Mouse (Mus musculus): Measurements from ENCODE around the gene Hpca.

Gene Hpca

GRCm38 (mm10) chr4:129108624-129109023 lies 13.2 kb downstream of the Hpca start:
- no peak for DNase-seq (ENCODE audit: low read depth, low spot score)

DNA sequence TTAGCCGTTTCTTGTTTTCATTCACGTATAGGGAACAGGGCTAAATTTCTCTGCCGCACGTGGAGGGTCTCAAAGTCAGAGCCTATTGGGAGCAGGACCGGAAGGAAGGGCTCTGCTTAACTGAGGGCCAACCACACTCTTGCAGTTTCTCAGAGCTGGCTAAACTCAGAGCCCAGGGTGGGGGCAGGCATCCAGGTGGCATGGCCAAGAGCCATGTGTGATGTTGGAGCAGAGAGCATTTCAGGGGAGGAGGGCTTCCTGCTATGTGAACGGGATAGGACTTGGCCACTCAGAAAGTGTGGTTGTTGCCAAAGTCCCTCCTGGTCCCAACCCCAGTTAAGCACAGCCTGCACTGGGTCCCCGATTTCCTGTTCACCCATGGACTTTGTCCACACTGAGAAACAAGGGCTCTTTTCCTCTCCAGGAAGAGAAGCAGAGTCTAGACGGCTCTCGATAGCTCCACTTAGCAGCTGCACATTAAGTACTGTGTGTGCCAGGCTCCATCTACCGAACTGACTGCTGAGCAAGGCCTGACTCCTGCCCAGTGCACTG lies 14.4 kb downstream of the Hpca start:
- no peak for DNase-seq (ENCODE audit: low read depth, low spot score)

DNA sequence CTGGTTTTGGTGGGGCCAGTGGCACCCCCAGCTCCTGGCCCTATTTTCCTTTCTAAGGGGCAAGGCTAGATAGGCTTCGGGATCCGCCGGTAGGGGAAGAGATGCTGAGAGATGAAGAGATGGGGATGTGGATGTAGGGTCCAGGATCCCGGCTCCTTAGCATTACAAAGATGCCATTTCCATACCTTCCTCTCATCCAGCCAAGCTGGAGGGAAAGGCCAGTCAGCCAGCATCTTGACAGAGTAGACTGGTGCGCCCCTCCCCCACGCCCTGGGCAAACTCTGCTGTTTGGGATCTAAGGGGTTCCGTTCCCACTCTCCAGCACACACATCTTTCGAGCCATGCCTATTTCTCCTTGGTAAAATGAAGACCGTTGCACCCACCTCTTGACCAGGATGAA lies 15.8 kb downstream of the Hpca start:
- DNase-seq (ENCODE audit: low read depth, low spot score): no peak

- no peak for DNase-seq (ENCODE audit: low read depth, low spot score)
Observed at GRCm38 (mm10) chr4:129105356-129105755, 16.5 kb downstream of the Hpca start, which contains the start of gene Tmem54. TSS of gene Tmem54 (plus strand) at chr4:129105548.

DNA sequence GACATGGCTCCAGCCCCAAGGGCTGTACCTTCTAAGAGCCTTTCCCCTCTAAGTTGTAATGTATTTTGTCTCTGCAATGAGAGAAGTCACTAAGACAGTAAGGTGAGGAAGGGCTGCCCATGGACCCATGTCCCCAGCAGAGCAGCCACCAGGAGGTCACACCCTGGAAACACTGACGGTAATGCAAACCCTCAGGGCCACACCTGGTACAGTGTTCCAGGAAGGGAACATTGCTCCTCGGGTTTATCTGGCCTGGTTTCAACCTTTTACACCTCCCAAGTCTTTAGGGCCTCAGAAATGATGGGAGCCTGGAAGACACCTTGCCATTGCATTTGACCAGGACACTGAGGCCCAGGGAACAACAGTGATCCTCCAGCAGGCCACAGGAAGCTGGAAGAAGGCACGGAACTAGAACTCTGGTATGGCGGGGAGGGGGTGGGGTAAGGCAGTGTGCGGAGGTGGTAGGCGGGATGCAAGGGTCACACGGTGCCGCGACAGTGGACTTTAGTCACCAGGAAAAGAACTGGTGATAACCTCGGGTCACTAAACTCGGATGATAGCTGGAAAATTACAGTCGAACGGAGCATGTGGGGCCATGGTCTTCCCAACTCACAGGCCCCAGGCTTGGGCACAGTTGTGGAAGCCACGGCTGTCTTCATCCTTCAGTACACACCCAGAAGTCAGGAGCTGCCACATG lies 19.6 kb downstream of the Hpca start:
- DNase-seq (ENCODE audit: low read depth, low spot score): no peak

DNA sequence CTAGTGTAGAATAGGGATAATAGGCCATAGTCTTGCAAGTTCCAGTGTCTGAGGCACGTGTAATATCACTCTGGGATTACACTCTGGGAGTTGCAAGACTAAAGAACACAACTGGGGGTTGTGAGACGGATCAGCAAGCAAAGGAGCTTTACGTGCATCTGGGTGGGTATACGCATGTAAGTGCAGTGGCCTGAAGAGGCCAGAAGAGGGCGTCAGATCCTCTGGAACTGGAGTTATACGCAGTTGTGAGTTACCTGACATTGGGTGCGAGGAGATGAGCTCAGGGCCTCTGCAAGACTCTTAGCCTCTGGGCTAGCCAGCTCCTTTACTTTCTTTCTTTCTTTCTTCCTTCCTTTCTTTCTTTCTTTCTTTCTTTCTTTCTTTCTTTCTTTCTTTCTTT lies 24.8 kb downstream of the Hpca start:
- no peak for DNase-seq (ENCODE audit: low read depth, low spot score)

GRCm38 (mm10) chr4:129095276-129095675 lies 26.6 kb downstream of the Hpca start:
- no peak for DNase-seq (ENCODE audit: low read depth, low spot score)

- DNase-seq (ENCODE audit: low read depth, low spot score): no peak
Observed at GRCm38 (mm10) chr4:129087850-129088249, 34.0 kb downstream of the Hpca start.

GRCm38 (mm10) chr4:129086078-129086477 lies 35.8 kb downstream of the Hpca start:
- peak; percentile 19 for DNase-seq (ENCODE audit: low read depth, low spot score)

- DNase-seq (ENCODE audit: low read depth, low spot score): no peak
Observed at GRCm38 (mm10) chr4:129084896-129085295, 36.9 kb downstream of the Hpca start.

- peak; percentile 40 for DNase-seq (ENCODE audit: low read depth, low spot score)
Observed at GRCm38 (mm10) chr4:129082379-129083115, 39.3 kb downstream of the Hpca start.

GRCm38 (mm10) chr4:129081939-129082338 lies 39.9 kb downstream of the Hpca start:
- no peak for DNase-seq (ENCODE audit: low read depth, low spot score)

GRCm38 (mm10) chr4:129081512-129081911 lies 40.3 kb downstream of the Hpca start:
- DNase-seq (ENCODE audit: low read depth, low spot score): no peak

- DNase-seq (ENCODE audit: low read depth, low spot score): no peak
Observed at GRCm38 (mm10) chr4:129081041-129081440, 40.8 kb downstream of the Hpca start.

GRCm38 (mm10) chr4:129079126-129079525 lies 42.7 kb downstream of the Hpca start:
- DNase-seq (ENCODE audit: low read depth, low spot score): no peak

DNA sequence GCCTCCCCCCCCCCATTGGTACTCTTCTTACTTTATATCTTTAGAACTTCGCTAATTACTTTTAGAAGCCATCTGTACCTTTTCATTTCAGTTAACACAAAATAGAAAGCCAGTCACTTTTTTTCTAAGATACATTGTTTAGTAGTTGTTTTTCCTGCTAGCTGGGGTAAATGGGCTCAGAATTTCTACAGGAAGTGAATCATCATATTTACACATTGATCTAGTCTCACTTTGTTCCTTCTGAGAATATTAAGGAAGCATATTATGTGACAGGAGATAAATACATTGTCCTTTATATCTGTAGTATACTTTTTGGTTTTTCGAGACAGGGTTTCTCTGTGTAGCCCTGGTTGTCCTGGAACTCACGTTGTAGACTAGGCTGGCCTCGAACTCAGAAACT lies 53.0 kb downstream of the Hpca start:
- DNase-seq (ENCODE audit: low read depth, low spot score): no peak

GRCm38 (mm10) chr4:129067638-129068415 lies 54.0 kb downstream of the Hpca start:
- no peak for DNase-seq (ENCODE audit: low read depth, low spot score)

DNA sequence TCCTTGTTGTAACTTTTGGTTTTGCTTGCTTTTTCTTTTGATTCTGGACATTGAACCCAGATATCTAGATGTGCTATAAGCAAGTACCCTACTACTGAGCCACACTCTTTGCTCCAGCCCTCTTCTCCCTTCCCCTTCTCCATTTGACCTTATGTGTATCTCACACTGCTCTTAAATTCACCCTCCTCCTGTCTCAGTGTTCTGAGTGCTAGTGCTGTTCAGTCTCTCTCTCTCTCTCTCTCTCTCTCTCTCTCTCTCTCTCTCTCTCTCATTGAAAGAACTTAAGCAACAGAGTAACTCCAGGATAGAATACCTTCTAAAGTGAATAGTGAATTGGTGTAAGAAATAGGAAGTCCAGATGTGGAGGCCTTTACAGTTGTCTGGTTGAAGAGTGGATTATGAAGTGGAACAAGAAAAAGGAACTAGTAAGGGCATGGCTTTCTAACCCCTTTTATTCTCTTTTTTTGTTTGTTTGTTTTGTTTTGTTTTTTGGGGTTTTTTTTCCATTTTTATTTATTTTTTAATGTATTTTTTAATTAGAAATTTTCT lies 56.1 kb downstream of the Hpca start:
- no peak for DNase-seq (ENCODE audit: low read depth, low spot score)

GRCm38 (mm10) chr4:129062281-129063075 lies 59.4 kb downstream of the Hpca start:
- DNase-seq (ENCODE audit: low read depth, low spot score): no peak
